Mouse (Mus musculus) ES-Bruce4 (cell line): ENCODE results near the gene Plcl1.

Source experiments
- CTCF ChIP-seq: IDR thresholded peaks from one replicate; pipeline ENCODE4 v1.8.1; 2011; ENCODE audit warnings: low read depth, low read length
- EP300 ChIP-seq: IDR thresholded peaks from 2 replicates; pipeline ENCODE4 v1.6.1; 2011; ENCODE audit warnings: low read depth, low read length; ENCODE audit not compliant: insufficient read depth
- POLR2A ChIP-seq: IDR thresholded peaks from one replicate; pipeline ENCODE4 v1.8.1; 2011; ENCODE audit warnings: low read length; ENCODE audit not compliant: insufficient read depth

DNA sequence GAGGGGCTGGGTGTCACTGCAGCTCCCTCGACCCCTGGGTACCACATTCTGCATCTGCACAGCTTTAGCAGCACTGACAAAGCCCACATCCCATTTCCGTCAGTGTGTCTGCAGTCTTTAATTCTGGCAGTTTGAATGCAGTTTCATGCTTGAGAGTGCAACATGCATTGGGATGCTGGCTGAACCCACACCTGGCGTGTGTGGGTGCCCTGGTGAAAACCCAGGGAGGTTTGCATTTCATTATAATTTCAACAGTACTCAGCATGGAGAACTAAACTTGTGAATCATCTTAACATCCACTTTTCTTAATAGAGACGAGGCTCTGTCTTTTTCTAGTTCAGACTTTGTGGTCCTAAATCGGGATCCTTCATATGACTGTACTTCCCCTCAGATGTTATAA is 261.1 kb downstream of the Plcl1 start:
- TF ChIP-seq POLR2A (no peak), CTCF (no peak), EP300 (no peak)
